Mouse (Mus musculus) CD4-positive, CD25-positive, alpha-beta regulatory T cell, adult 4 months (primary cell): ENCODE data around the gene Gtf2h1. TPM values are rescaled to one million over a fixed set of nuclear protein-coding genes. Genes with fewer than 3 reads are reported as not detected.

Source experiments
- ATAC-seq: one replicate; pipeline ENCODE4 v1.8.0; 2017
- polyA plus RNA-seq, 2 experiments: library from polyadenylated mRNA; unstranded; fragments of 100-300 nt; shearing (Covaris generic); gene quantifications; one replicate each; pipeline ENCODE4 v1.2.1; 2017

The Gtf2h1 gene
- polyA plus RNA-seq, 2 experiments from 2014 or later = 20.7 to 28.1 TPM

DNA sequence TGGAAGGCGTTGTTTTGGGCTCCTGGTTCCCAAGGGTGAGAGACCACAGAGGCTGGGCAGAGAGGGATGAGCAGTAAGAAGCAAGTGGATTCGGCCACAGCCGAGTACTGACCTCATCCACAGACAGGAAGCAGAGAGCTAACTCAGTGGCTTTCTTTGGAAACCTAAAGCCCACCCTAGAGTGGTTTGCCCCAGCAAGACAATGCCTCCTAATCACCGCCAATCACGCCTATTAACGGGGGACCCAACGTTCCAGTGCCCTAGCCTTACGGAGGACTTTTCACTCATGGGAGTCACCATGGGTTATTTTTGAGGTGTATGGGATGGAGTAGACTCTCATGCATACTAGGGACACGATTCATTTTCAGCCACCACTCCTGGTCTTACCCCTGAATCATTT lies 57.5 kb downstream of the Gtf2h1 start:
- ATAC-seq = no peak

DNA sequence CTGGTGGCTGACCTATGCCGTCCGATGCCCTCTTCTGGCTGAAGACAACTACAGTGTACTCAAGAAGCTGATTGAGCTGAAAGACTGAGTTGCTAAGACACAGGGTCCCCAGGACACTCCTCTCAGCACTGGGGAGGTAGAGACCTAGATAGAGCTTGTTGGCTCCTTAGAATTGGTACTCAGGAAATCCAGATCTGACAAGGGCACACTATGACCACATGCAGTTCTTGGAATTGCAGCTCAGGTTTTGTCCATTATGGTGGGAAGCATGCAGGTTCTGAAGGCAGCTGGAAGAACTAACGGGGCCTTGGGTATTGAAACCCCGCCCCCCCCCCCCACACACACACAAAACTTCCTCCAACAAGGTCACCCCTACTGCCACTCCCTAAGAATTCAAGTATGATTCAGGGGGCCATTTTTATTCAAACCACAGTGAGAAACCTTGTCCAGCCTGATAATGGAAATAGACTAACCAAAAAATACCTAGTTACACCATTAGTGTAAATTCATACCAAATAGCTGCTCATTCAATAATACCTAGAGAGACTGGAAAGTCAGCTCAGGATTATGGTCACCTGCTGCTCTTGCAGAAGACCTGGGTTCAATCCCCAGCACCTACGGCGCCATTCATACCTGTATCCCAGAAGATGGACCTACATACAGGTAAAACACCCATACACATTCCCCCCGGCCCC lies 60.1 kb downstream of the Gtf2h1 start:
- no peak for ATAC-seq

DNA sequence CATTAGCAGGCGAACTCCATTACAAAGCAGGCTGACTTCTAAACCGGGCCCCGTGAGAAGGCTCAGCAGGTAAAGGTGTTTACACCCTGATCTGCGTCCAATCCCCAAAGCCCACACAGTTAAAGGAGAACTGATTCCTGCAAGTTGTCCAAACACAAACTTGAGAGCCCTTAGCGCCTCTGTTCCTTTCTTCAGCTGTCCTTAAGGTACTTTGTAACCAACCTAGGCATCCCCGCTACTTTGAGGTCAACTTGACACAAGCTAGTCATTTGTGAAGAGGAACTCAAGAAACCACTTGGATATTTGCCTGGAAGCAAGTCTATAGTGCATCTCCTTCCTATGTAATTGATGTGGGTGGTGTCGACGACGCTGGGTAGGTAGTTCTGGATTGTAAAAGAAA lies 61.5 kb downstream of the Gtf2h1 start:
- ATAC-seq = no peak

DNA sequence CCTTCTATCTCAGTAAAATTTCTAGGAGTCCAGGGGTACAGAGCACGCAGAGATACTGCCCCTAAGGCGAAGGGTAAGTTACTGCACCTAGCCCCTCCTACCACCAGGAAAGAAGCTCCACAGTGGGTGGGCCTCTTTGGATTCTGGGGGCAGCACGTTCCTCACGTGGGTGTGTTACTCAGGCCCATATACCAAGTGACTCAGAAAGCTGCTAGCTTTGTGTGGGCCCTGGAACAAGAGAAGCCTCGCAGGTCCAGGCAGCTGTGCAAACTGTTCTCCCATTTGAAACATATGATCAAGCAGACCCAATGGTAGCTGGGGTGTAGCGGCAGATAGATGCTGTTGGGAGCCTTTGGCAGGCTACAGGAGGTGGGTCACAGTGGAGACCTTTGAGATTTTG lies 63.1 kb downstream of the Gtf2h1 start:
- ATAC-seq = no peak

DNA sequence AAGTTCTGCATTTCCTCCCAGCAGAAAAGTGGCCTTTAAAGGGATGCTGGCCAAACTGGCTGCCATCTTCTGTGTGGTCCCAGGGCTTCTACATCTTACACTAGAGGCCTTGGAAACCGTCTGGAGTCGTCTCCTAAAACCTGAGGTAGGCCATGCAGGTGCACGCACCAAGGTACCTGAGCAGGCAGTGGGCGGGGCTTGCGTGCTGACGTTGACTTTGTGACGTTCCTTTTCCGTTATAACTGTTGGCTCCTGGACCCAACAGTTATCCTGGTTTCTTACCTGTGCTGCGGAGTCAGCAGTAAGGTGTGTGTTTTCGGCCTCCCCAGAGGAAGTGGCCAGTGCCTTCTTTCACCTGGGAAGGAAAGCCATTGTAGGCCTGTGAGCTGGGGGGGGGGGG lies 65.1 kb downstream of the Gtf2h1 start, which contains the start of gene Ldhc:
Gene Ldhc, plus strand, starts transcription at position 208 of the 400 bp plus-strand sequence.
- no peak for ATAC-seq

DNA sequence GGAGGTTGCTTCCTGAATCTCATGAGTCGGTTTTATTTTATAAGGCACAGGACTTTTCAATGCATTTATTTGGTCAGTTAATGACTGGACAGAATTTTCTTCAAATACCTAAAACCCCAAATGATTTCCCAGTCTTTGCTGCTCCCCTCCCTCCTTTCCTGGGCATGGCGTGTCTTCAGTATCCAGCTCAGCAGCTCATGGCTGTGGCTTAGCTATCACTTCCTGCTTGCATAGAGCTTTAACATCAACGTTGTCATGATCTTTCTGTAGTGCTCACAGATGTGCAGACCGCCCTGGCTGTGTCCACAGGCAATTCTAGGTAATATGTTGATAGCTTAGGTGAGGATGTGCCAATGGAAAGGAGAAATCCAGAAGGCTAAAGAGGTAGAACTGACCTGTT lies 76.1 kb downstream of the Gtf2h1 start:
- ATAC-seq = no peak

Other genes with a start within 250 kb of the Gtf2h1 start
- gene Sergef, start 156.3 kb upstream of the Gtf2h1 start, polyA plus RNA-seq = 10 to 100 TPM; 20.2 to 25.5 TPM
- under 1 TPM in 1 of 2 experiments, not detected in 1; 0.48 TPM for gene Tph1, start 123.6 kb upstream of the Gtf2h1 start, polyA plus RNA-seq
- gene Saal1, start 85.4 kb upstream of the Gtf2h1 start, polyA plus RNA-seq = 10 to 100 TPM; 16.0 to 20.2 TPM
- gene Saa3, start 80.4 kb upstream of the Gtf2h1 start, polyA plus RNA-seq = not detected
- not detected for gene Saa4, start 63.5 kb upstream of the Gtf2h1 start, polyA plus RNA-seq
- not detected for gene Saa1, start 53.1 kb upstream of the Gtf2h1 start, polyA plus RNA-seq
- gene Saa2, start 44.3 kb upstream of the Gtf2h1 start, polyA plus RNA-seq = not detected
- gene Hps5, start within 50 bp of the Gtf2h1 start, polyA plus RNA-seq = 10 to 100 TPM; 14.2 to 26.1 TPM
- gene Ldha, start 45.4 kb downstream of the Gtf2h1 start, polyA plus RNA-seq = 100 to 1,000 TPM; 817 to 958 TPM
- not detected for gene Ldhc, start 65.1 kb downstream of the Gtf2h1 start, polyA plus RNA-seq
- gene Tsg101, start 123.9 kb downstream of the Gtf2h1 start, polyA plus RNA-seq = 100 to 1,000 TPM in 1 of 2 experiments, 10 to 100 TPM in 1; 78.3 to 102 TPM
- gene Uevld, start 162.4 kb downstream of the Gtf2h1 start, polyA plus RNA-seq = 1 to 10 TPM; 7.5 to 9.0 TPM
- gene Gm9999, start 187.5 kb downstream of the Gtf2h1 start, polyA plus RNA-seq = not detected
- 10 to 100 TPM; 29.0 to 60.4 TPM for gene Spty2d1, start 212.3 kb downstream of the Gtf2h1 start, polyA plus RNA-seq